Mouse (Mus musculus): ENCODE measurements around the gene Rdh9.
"Not testable (repeated sequence)": the region's sequence is repeated elsewhere in the genome, so short reads cannot be mapped to it uniquely, and the experiment has no call there.

DNA sequence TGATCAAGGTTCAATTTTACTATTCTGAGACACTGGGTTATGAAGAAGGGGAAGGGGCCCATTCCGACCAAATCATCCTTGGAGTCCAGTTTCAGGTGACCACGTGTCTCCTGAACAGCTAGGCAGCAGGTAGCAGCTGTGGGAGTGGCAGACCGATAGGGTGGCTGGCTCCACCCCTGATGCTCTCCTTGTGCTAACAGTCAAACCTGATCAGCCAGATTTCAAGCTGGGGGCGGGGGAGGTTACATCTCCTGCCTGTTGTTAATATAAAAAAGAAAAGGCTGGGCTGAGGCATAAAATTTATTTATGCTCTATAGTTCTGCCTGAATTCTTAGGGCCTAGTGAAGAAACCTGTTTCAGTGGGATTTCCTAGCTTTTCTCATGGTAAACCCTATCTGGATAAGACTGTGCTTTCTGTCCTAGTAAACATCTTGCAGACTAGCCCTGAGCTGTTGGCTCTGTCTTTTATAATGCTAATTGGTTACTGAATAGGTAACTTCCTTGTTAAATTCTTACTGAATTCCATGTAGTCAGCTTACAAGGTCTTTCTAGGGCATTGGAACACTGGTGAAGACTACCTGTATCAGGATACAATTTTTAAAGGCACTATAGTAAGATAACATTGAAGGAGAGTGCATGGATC lies 41.2 kb downstream of the Rdh9 start:
- TF ChIP-seq TAL1, GATA1 (IDR thresholded peaks at IDR 0.05; ENCODE audit: low read length): not testable (repeated sequence)
